Mouse (Mus musculus) bone marrow, adult 2 months (tissue): ENCODE data around the gene Cep152.

Experiments used
- CTCF ChIP-seq: fragments of 200-500 bp; IDR thresholded peaks from 2 replicates; pipeline ENCODE4 v1.5.1; 2011; ENCODE audit warnings: low read length, control low read depth; ENCODE audit not compliant: control insufficient read depth, insufficient read depth
- POLR2A ChIP-seq: fragments of 200-500 bp; IDR thresholded peaks from 2 replicates; pipeline ENCODE4 v1.6.1; 2011; ENCODE audit warnings: low read depth, mild to moderate bottlenecking, control low read depth, low read length, borderline replicate concordance; ENCODE audit not compliant: control insufficient read depth

GRCm38 (mm10) chr2:125602970-125603369 lies 21.9 kb downstream of the Cep152 start:
- no peak for TF ChIP-seq CTCF
- TF ChIP-seq POLR2A = no peak
